ENCODE assay signal across 18 mouse cellular contexts in the genomic region with DNA sequence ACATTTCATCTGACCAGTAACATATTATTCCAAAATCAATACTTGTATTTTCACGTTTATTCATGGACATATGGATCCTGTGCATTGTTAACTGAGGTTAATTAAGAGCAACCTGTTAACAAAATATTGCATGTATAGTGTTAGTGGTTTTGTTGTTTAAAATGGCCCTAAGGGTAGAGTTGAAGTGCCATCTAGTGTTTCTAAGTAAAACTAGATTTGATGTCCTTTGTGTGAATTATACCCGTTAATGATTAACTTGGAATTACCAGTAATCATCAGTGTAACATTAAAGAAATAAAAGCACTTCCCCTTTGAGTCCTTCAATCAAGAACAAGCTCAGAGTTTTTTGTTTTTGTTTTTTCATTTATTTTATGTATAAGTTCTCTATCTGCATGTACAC. TPM values are rescaled to one million over a fixed set of nuclear protein-coding genes. Genes with fewer than 3 reads are reported as not detected.
A peak's percentile ranks its signal among the peaks of the same experiment; 100 is the strongest.
DNase-seq lines count a peak whose midpoint lies in the region; ATAC-seq and TF ChIP-seq lines count a peak whose summit lies in the region.
"Had no signal": no experiment of that assay in that cellular context is flagged by ENCODE, and none has a peak within 500 bp of the region (broad histone marks: within the 10 kb centered on the region; RNA-seq: fewer than 3 reads in every experiment).

No protein-coding gene starts in this region.

- no peak overlapping the region for H3K27ac ChIP-seq in midbrain, postnatal 0 days (ENCODE audit: low read depth, low read length)
- H3K27ac ChIP-seq in midbrain, embryonic 13.5 days, result no peak overlapping the region
- H3K27ac ChIP-seq in small intestine, adult 2 months (ENCODE audit: insufficient read depth, low read depth, low read length), result 0 out of 2 replicates have a peak overlapping the region, but pooled peaks have one; percentile 2
- H3K27ac ChIP-seq: lung, embryonic 15.5 days; neural tube, embryonic 13.5 days had no signal

- no peak overlapping the region for H3K4me2 ChIP-seq in midbrain, postnatal 0 days (ENCODE audit: low read depth, low read length, poor library complexity, severe bottlenecking)
- H3K4me2 ChIP-seq in midbrain, embryonic 13.5 days (replicated peaks), result no peak overlapping the region
- H3K4me2 ChIP-seq: lung, embryonic 15.5 days; midbrain, embryonic 11.5 days; neural tube, embryonic 13.5 days had no signal

- H3K4me1 ChIP-seq in midbrain, postnatal 0 days (ENCODE audit: insufficient read depth, low read length), result peaks cover 10% of the 10 kb centered on the region
- H3K4me1 ChIP-seq in midbrain, embryonic 13.5 days (replicated peaks), result peaks cover 33% of the 10 kb centered on the region
- peaks cover 17% of the 10 kb centered on the region; the same call in 1 of the 2 replicates for H3K4me1 ChIP-seq in small intestine, adult 2 months (ENCODE audit: control insufficient read depth, insufficient read depth, insufficient read length, low read length)

- no peak overlapping the region for H3K4me3 ChIP-seq in midbrain, postnatal 0 days (ENCODE audit: low read depth, low read length)
- no peak overlapping the region for H3K4me3 ChIP-seq in midbrain, embryonic 13.5 days (replicated peaks)
- H3K4me3 ChIP-seq in small intestine, adult 2 months (ENCODE audit: low read depth, low read length), result no peak overlapping the region
- H3K4me3 ChIP-seq: lung, embryonic 15.5 days; neural tube, embryonic 13.5 days had no signal

- WGBS in midbrain, postnatal 0 days, result 75% methylated on average over 2 of the region's 2 CpGs
- 67% methylated on average over 2 of the region's 2 CpGs for WGBS in midbrain, embryonic 13.5 days
- WGBS in small intestine, adult 2 months, result 9% methylated on average over 2 of the region's 2 CpGs

- DNase-seq in CD4-positive, CD25-positive, alpha-beta regulatory T cell, adult 2 months (ENCODE audit: low read depth, low spot score), result peak; percentile 61
- peak; percentile 55 for DNase-seq in kidney, adult 9 months
- no peak for DNase-seq in kidney, postnatal 4 days
- DNase-seq in midbrain, postnatal 0 days (ENCODE audit: low spot score), result no peak
- no peak for DNase-seq in gastrocnemius, adult 8-10 months (ENCODE audit: low spot score in 2 of 2)
- DNase-seq: adrenal gland, adult 2 months; heart, postnatal 4 days; layer of hippocampus, adult 9-11 months; left cerebral cortex, postnatal 4 days; thymus, postnatal 25 days had no signal

- no peaks in the 10 kb centered on the region for H3K27me3 ChIP-seq in midbrain, postnatal 0 days (ENCODE audit: insufficient read depth, low read length)
- H3K27me3 ChIP-seq in midbrain, embryonic 13.5 days, result no peaks in the 10 kb centered on the region
- H3K27me3 ChIP-seq in small intestine, adult 2 months (ENCODE audit: control insufficient read depth, insufficient read depth, low read length), result no peaks in the 10 kb centered on the region
- H3K27me3 ChIP-seq: lung, embryonic 15.5 days; neural tube, embryonic 13.5 days; Patski had no signal

- no peaks in the 10 kb centered on the region for H3K9me3 ChIP-seq in midbrain, postnatal 0 days (ENCODE audit: low read length)
- H3K9me3 ChIP-seq in midbrain, embryonic 13.5 days, result no peaks in the 10 kb centered on the region
- H3K9me3 ChIP-seq: lung, embryonic 15.5 days; neural tube, embryonic 13.5 days had no signal

- no peak overlapping the region for H3K9ac ChIP-seq in midbrain, postnatal 0 days (replicated peaks; ENCODE audit: low read length, poor library complexity, severe bottlenecking)
- H3K9ac ChIP-seq in midbrain, embryonic 13.5 days (replicated peaks), result no peak overlapping the region
- H3K9ac ChIP-seq: lung, embryonic 15.5 days; neural tube, embryonic 13.5 days had no signal

- peak; percentile 58 for TF ChIP-seq CTCF in midbrain, postnatal 0 days (IDR thresholded peaks at IDR 0.05)
- TF ChIP-seq CTCF in small intestine, adult 2 months (IDR thresholded peaks at IDR 0.05; ENCODE audit: extremely low read depth, insufficient read length, insufficient replicate concordance, low read depth, low read length), result no peak

- TF ChIP-seq POLR2A in small intestine, adult 2 months (IDR thresholded peaks at IDR 0.05; ENCODE audit: low read depth, low read length), result no peak

- ATAC-seq in CD4-positive, CD25-positive, alpha-beta regulatory T cell, adult 4 months, result no peak
- no peak for ATAC-seq in midbrain, postnatal 0 days (ENCODE audit: low FRiP score)
- ATAC-seq in midbrain, embryonic 13.5 days, result no peak
- ATAC-seq: intestine, embryonic 16.5 days; Patski had no signal

- H3K36me3 ChIP-seq in midbrain, postnatal 0 days (ENCODE audit: insufficient read depth, low read length), result no peaks in the 10 kb centered on the region
- no peaks in the 10 kb centered on the region for H3K36me3 ChIP-seq in midbrain, embryonic 13.5 days
- H3K36me3 ChIP-seq in small intestine, adult 2 months (ENCODE audit: control insufficient read depth, insufficient read depth, low read length), result no peaks in the 10 kb centered on the region
- H3K36me3 ChIP-seq: lung, embryonic 15.5 days; neural tube, embryonic 13.5 days had no signal

RNA-seq across cellular contexts. Expression of gene Cdip1, which starts 1.2 kb away (rescaled TPM):
- polyA plus RNA-seq in CD4-positive, CD25-positive, alpha-beta regulatory T cell, adult 4 months (2017; shearing (Covaris generic)), result 10 to 100 TPM; 32.8 to 56.2 TPM
- total RNA-seq in midbrain, postnatal 0 days (2014; rRNA removed), result 122 and 130 TPM in 2 replicates
- polyA plus RNA-seq in midbrain, postnatal 0 days (2015; fragmentation: Nextera tagmentation; extraction: Ambion mirVana), result 131 and 139 TPM in 2 replicates
- 108 and 109 TPM in 2 replicates for polyA plus RNA-seq in midbrain, embryonic 13.5 days (2015; fragmentation: Nextera tagmentation; extraction: Ambion mirVana)
- polyA plus RNA-seq in small intestine, adult 2 months (2012; rRNA removed), result 51.7 and 87.4 TPM in 2 replicates
- 10 to 100 TPM; 68.2 to 77.8 (median 71.6) TPM for total RNA-seq in gastrocnemius, adult 8-10 months (2022)

RNA-seq across cellular contexts. Expression of gene 4930562C15Rik, which starts 43.9 kb away (rescaled TPM):
- polyA plus RNA-seq in CD4-positive, CD25-positive, alpha-beta regulatory T cell, adult 4 months (2017; shearing (Covaris generic)), result 1 to 10 TPM in 1 of 2 experiments, under 1 TPM in 1; 0.68 to 1.3 TPM
- total RNA-seq in midbrain, postnatal 0 days (2014; rRNA removed), result not detected in 2 replicates
- 0.47 TPM in 1 of 2 replicates, not detected in the other for polyA plus RNA-seq in midbrain, postnatal 0 days (2015; fragmentation: Nextera tagmentation; extraction: Ambion mirVana)
- 0.40 and 0.50 TPM in 2 replicates for polyA plus RNA-seq in midbrain, embryonic 13.5 days (2015; fragmentation: Nextera tagmentation; extraction: Ambion mirVana)
- not detected in 2 replicates for polyA plus RNA-seq in small intestine, adult 2 months (2012; rRNA removed)
- not detected for total RNA-seq in gastrocnemius, adult 8-10 months (2022)
- total RNA-seq: adrenal gland, adult 2 months; heart, postnatal 4 days; left cerebral cortex, postnatal 4 days had no signal
- polyA plus RNA-seq: adrenal gland, adult 2 months had no signal

Comparison
In these comparisons a context has a peak if more than half of its experiments do, and no peak if none do; other contexts are left out.
1. DNase-seq: peak in CD4-positive, CD25-positive, alpha-beta regulatory T cell, adult 2 months (single experiment) and kidney, adult 9 months (single experiment); none in kidney, postnatal 4 days (0 of 2), midbrain, postnatal 0 days (single experiment) and gastrocnemius, adult 8-10 months (0 of 2).